Mouse (Mus musculus): Measurements from ENCODE around the gene Apol10b. TPM values are rescaled to one million over a fixed set of nuclear protein-coding genes. Genes with fewer than 3 reads are reported as not detected.
"Not testable (repeated sequence)": the region's sequence is repeated elsewhere in the genome, so short reads cannot be mapped to it uniquely, and the experiment has no call there.

The Apol10b gene
- not detected in 3 replicates for total RNA-seq (2017)

DNA sequence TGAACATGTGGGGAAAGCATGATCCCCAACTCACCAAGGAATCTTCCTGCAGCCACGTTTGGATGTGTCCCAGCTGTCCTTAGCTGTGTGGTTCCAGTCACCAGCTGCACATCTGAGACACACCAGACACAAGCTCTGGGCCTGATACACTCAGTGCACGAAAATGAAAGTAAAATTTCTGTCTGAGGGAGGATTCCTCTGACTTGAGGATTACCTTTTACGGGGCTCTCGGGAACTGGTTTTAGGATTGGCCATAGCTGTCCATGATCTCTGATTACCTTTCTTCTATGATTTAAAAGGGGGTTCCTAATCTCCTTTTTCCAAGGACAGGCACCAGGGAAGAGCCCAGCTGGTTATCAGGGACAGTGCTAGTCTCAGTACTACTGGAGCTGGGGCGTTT is at the start of gene Apol10b:
Apol10b (minus strand) TSS at position 165 of the 400 bp plus-strand sequence.
- no peak for ATAC-seq (replicated peaks; ENCODE audit: insufficient number of reproducible peaks, low FRiP score, low TSS enrichment, poor library complexity, severe bottlenecking)

DNA sequence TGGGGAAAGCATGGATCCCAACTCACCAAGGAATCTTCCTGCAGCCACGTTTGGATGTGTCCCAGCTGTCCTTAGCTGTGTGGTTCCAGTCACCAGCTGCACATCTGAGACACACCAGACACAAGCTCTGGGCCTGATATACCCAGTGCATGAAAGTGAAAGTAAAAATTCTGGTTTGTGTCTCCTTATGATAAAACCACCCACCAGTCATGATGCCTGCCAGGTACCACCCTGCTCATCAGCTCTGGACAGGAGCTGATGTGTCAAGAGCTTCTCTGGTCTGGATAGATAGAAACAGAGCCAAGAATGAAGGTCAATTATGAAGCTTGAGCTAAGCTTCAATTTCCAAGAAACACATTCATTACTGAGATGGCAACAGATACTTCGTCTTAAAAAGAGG is 47.3 kb upstream of the Apol10b start, which contains the start of gene Apol11b:
Apol11b (minus strand) TSS at position 111 of the 400 bp plus-strand sequence.
- ATAC-seq (replicated peaks; ENCODE audit: insufficient number of reproducible peaks, low FRiP score, low TSS enrichment, poor library complexity, severe bottlenecking), result not testable (repeated sequence)

DNA sequence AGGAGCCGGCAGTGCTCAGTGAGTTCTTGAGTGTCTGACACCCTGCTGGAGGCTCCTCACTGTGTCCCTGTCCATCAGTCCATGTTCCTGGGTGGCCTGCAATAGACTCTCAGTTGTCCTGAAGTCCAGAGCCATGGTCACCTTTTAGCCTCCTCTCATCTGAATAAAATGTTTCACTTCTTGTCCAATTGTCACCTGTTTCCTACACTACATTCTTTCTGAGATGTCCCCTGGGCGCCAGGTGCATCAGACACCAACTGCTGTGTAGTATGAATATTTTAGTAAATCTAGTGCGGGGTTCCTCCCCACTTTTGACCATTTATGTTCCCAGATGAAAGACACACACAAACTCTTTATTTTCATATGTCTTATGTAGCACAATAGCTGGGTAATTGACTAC is 33.9 kb upstream of the Apol10b start:
- not testable (repeated sequence) for ATAC-seq (replicated peaks; ENCODE audit: insufficient number of reproducible peaks, low FRiP score, low TSS enrichment, poor library complexity, severe bottlenecking)

DNA sequence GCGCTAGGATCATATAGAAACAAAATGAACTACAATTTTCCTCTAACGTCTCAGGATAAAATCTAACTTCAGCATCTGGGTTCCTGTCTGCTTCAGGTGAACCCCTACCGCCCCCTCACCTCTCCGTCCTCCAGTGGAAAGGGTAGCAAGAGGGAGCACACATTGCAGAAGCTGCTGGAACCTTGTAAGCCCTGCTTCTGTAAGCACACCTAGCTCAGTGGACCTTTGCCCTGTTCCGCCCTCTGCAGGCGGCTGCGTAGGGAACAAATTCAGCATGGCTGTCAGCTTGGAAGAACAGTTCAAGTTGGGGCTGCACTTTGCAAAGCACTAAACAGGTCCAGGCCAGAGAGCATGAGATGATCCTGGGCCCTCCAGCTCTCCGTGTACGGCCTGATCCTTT is 32.7 kb upstream of the Apol10b start:
- ATAC-seq (replicated peaks; ENCODE audit: insufficient number of reproducible peaks, low FRiP score, low TSS enrichment, poor library complexity, severe bottlenecking), result not testable (repeated sequence)

DNA sequence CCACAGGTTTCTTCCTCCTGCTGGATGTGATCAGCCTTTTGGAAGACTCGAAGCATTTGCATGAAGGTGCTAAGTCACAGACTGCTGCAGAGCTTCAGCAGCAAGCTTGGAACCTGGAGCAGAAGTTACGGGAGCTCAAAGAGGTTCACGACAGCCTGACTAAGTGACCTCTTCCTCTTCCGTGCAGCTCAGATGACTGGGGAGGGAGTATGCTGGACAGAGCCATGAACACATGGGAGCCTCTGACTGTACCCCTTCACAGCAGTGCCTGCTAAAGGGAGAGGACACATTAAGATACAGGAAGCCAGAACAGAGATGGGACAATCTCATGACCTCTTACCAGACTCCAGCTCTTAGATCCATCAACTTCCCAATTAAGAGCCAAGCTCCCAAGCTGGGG is 30.5 kb upstream of the Apol10b start:
- ATAC-seq (replicated peaks; ENCODE audit: insufficient number of reproducible peaks, low FRiP score, low TSS enrichment, poor library complexity, severe bottlenecking), result not testable (repeated sequence)

DNA sequence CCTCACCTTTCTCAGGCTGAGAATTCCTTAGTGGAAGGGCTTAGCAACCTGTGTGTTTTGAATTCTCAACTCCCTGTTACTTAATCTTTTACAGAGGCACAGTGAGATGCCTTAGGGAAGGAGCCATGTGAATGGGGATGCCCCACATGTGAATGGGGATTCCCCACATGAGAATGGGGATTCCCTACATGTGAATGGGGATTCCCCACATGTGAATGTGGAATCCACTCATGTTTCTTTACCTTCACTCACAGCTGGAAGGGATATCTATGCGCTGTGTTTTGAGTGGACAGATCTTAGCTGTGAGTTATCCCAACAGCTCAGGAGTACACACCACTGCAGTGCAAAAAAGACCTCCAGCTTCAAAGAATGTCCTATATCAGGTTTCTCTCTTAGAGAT is 28.8 kb upstream of the Apol10b start:
- ATAC-seq (replicated peaks; ENCODE audit: insufficient number of reproducible peaks, low FRiP score, low TSS enrichment, poor library complexity, severe bottlenecking), result no peak

DNA sequence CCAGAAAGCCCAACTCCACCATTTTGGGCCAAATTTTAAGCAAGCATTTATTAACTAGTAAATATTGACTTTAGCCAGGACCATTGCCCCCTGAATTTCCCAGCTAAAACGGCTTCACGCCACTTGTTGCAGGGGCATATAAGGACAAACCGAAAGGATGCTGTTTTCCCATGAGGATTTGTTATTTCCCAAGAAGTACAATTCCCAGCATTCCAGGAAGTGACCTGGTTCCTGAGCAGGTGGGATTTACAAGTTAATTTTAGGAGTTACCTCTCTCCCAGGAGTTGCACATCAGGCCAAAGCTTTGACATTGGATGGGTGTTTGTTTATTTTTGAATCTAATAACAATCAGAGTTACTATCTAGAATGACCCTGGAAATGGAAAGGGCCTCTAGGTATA is 10.1 kb upstream of the Apol10b start:
- no peak for ATAC-seq (replicated peaks; ENCODE audit: insufficient number of reproducible peaks, low FRiP score, low TSS enrichment, poor library complexity, severe bottlenecking)

DNA sequence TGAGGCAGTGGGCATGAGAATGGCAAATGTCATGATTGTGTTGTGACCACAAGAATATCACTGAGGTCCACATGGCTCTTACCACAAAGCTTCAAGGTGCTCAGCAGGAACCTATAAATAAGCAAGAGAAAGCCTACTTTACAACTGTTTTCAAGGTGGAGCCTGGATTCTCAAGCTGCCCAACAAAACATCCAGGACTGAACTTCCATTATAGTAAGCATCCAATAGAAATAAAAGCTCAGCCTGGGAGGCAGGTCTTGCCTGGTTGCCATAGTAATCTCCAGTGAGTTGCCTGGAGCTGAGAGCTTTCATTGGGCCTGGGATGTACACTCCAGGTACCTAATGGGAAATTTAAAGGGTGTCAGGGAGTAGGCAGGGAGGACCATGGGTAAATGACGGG is 3.0 kb upstream of the Apol10b start, which contains the start of gene Gm36245:
Gm36245 (plus strand) TSS at position 301 of the 400 bp plus-strand sequence.
- no peak for ATAC-seq (replicated peaks; ENCODE audit: insufficient number of reproducible peaks, low FRiP score, low TSS enrichment, poor library complexity, severe bottlenecking)

DNA sequence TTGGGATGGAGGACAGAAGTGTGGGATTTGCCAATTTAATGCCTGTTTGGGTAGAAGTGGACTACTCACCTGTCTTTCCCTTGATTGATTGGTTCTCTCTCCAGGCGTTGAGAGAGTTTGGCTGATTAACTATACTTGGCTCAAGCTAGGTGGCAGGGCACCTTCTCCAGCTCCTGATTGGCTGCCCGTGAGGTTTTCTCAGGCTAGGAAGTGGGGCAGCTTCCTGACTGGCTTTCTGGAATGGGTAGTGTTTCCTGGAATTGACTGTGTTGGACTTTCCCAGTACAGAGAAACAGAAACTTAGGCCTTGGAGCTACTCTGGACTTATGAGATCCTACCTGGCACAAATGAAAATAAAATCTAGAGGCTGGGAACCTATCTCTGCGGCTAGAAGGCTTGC is 2.5 kb upstream of the Apol10b start:
- ATAC-seq (replicated peaks; ENCODE audit: insufficient number of reproducible peaks, low FRiP score, low TSS enrichment, poor library complexity, severe bottlenecking), result no peak

DNA sequence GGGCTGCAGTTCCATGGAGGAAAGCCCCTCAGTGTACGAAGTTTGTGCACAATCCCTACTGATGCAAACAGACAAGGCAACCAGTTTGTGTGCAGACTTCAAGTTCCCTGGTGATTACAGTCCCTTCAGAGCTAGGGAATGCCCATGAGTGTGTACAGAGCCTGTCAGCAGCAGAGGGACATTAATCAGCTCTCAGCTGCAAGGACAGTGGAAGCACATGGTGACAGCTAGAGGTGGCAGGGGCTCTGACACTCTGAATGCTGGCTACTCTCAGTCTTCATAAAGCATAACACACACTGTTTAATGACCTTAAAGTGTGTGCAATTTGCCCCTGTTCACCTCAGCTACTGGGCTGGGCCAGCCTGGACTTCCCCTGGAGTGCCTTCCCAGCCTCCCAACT is 2.4 kb downstream of the Apol10b start:
- ATAC-seq (replicated peaks; ENCODE audit: insufficient number of reproducible peaks, low FRiP score, low TSS enrichment, poor library complexity, severe bottlenecking), result no peak

DNA sequence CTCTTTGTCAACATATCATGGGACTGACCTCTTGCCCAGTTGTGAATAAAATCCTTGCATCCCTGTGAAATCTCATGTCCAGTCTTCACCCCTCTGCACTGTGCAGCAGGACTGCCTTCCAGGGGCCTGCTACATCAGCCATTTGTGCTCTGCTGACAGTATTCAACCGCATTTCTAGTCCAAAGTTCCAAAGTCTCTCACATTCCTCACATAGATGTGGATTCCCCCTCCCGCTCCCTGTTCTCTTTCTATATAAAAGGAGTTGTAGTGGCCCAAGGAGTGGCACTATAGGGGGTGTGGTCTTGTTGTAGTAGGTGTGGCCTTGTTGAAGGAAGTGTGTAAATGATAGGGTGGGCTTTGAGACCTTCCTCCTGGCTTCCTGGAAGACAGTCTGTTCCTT is 5.0 kb downstream of the Apol10b start:
- ATAC-seq (replicated peaks; ENCODE audit: insufficient number of reproducible peaks, low FRiP score, low TSS enrichment, poor library complexity, severe bottlenecking), result no peak

DNA sequence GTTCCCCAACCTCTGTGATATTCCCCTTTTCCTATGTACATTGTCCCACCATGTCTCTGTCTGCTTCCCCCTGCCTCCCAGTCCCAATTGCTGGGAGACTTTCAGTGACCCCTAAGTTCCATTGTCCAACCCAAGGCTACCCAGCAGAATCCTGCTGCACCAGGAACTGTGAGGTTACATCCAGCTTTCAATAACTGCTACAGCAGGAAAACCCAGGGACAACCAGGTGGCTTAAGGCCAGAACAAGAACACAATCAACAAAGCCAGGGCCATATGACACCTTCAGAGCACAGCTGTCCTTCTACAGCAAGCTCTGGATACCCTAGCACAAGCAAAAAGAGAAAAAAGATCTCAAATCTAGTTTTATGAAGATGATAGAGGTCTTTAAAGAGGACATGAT is 6.9 kb downstream of the Apol10b start:
- no peak for ATAC-seq (replicated peaks; ENCODE audit: insufficient number of reproducible peaks, low FRiP score, low TSS enrichment, poor library complexity, severe bottlenecking)

DNA sequence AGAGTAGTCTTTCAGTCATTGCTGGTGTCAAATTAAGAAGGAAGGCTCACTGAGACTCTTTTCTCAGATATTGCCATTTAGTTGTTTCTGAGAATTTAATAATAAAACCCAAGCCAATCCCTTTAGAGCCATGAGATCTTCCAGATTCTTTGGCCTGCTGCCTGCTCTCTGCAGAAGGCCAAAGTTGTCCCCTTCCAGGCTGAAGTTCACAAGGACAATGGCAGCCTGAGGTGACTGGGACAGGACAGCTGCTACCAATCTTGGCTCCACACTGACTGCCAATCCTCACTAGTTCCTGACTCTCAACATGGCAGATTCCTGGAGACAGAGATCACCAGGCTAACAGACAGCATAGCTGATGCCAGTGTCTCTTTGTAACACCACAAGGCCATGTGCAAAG is 8.9 kb downstream of the Apol10b start:
- ATAC-seq (replicated peaks; ENCODE audit: insufficient number of reproducible peaks, low FRiP score, low TSS enrichment, poor library complexity, severe bottlenecking), result no peak

DNA sequence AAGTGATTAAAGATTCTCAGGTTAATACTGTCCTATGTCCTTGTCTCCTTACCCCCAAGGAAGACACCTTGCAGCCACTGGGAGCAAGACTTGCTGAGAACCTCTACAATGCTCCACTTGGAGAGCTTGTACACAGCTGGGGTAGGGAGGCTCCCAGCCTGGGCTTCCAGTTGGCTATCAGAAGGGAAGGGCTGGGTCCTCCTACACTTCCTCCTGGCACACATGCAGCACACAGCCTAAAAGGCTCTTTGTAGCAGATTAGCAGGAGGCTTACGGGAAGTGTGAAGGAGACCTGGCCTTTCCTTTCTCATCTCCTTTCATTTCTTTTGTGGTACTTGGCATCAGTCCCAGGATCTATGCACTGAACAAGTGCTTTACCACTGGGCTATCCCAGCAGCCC is 14.2 kb downstream of the Apol10b start:
- ATAC-seq (replicated peaks; ENCODE audit: insufficient number of reproducible peaks, low FRiP score, low TSS enrichment, poor library complexity, severe bottlenecking), result no peak

DNA sequence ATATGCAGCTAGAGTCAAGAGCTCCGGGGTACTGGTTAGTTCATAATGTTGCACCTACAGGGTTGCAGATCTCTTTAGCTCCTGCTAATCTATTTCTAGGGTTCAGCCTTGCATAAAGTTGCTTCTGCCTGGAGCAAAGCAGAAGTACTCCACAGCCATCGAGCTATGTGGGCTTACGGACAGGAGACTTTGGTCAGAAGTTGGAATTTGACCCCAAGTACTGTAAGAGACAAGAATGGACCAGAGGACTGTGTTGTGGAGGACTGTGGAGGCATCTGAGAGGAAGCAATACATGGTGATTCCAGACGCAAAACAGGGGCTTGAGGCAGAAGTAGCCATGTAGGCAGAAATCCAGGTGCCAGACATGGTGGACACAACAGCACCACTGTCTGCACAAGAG is 16.6 kb downstream of the Apol10b start:
- ATAC-seq (replicated peaks; ENCODE audit: insufficient number of reproducible peaks, low FRiP score, low TSS enrichment, poor library complexity, severe bottlenecking), result no peak

DNA sequence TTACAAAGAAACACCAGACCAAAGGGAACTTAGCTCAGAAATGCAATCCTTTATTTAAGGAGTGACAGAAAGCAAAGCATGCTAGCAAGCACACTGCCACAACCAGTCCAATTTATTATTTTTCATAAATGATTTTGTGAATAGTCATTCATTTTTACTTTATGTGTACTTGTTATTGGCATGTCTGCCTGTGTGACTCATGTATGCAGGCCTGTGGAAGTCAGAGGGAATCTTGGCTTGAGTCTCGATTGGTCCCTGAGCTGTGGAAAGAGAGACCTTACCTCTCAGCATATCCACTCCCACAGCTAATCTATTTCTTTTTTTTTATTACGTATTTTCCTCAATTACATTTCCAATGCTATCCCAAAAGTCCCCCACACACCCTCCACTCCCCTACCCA is 17.1 kb downstream of the Apol10b start:
- ATAC-seq (replicated peaks; ENCODE audit: insufficient number of reproducible peaks, low FRiP score, low TSS enrichment, poor library complexity, severe bottlenecking), result no peak

DNA sequence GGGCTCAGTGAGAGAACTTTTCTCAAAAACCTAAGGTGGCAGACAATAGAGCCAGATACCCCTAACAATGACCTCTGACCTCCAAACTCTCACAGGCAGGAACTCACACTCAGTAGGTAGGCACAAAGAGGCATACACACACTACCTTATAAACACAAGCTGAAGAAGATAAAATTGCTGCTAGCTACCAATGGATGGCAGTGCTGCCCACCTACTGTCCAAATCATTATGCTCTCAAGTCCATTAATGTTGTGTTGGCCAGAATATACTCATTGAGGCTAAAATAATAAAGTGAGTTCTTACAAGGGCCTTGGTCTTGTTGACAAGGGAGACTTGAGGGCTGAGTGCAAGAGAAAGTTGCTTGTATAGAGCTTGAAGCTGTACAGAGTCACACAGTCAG is 32.7 kb downstream of the Apol10b start:
- ATAC-seq (replicated peaks; ENCODE audit: insufficient number of reproducible peaks, low FRiP score, low TSS enrichment, poor library complexity, severe bottlenecking), result no peak

DNA sequence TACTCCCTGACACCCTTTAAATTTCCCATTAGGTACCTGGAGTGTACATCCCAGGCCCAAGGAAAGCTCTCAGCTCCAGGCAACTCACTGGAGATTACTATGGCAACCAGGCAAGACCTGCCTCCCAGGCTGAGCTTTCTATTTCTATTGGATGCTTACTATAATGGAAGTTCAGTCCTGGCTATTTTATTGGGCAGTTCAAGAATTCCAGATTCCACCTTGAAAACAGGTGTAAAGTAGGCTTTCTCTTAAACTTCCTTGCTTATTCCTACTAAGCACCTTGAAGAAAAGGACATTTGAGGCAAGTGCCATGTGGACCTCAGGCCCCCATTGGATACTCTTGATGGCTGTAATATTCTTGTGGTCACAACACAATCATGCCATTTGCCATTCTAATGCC is 34.1 kb downstream of the Apol10b start, which contains the start of gene 1700025B11Rik:
1700025B11Rik (minus strand) TSS at position 101 of the 400 bp plus-strand sequence.
- no peak for ATAC-seq (replicated peaks; ENCODE audit: insufficient number of reproducible peaks, low FRiP score, low TSS enrichment, poor library complexity, severe bottlenecking)

DNA sequence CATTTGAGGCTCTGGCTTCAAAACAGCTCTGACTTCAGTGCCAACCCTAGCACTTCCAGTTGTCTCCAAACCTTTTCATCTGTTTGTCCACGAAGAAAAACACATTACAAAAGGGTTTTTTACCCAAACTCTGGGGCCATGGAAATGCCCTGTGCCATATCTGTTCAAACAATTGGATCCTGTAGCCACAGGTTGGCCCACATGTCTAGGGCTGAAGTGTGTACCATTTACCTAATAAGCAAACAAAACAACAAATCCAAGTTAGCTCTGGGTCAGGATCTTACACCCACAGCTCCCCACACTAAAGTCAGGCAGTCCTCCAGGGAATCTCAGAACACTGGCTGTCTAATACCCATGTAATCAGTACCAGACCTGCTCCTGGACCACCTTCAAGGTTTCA is 56.7 kb downstream of the Apol10b start:
- ATAC-seq (replicated peaks; ENCODE audit: insufficient number of reproducible peaks, low FRiP score, low TSS enrichment, poor library complexity, severe bottlenecking), result not testable (repeated sequence)
